Mouse (Mus musculus) lung, adult 2 months (tissue): ENCODE results near the gene Rab38.

Experiments
- CTCF ChIP-seq: fragments of 200-500 bp; IDR thresholded peaks from 2 replicates; pipeline ENCODE4 v1.5.1; 2011; ENCODE audit warnings: mild to moderate bottlenecking, low read length, control low read depth; ENCODE audit not compliant: insufficient read depth
- POLR2A ChIP-seq: fragments of 200-500 bp; IDR thresholded peaks from 2 replicates; pipeline ENCODE4 v1.6.1; 2011; ENCODE audit warnings: low read depth, mild to moderate bottlenecking, control low read depth, low read length, borderline replicate concordance; ENCODE audit errors: extremely low read depth

DNA sequence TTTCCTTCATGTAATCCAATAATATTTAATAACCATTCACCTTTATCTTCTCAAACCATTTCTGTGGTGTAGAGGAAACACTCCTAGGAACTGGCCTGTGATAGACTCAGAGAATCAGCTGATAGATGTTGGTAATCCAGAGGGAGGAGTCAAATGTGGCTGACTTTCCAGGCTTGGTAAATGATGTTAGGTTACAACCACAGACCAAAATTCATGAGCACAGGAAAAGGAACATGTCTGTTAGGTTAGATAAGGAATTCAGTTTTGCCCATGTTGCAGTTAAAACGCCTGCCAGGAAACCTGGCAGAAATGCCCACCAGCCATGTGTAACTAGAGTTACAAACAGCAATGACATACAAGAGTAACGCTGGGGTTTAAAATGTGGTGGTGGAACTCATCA, 6.2 kb upstream of the Rab38 start:
- TF ChIP-seq POLR2A (no peak), CTCF (no peak)
